In genomic region chr3:79995726-79996125, GRCm38 (mm10) we compare ENCODE assay signal across 10 mouse cellular contexts.
DNase-seq lines count a peak whose midpoint lies in the region; ATAC-seq and TF ChIP-seq lines count a peak whose summit lies in the region.
"Had no signal": no experiment of that assay in that cellular context is flagged by ENCODE, and none has a peak within 500 bp of the region (broad histone marks: within the 10 kb centered on the region; RNA-seq: fewer than 3 reads in every experiment).

No protein-coding gene starts in this region.

- no peak overlapping the region for H3K4me2 ChIP-seq in hindbrain, embryonic 12.5 days (replicated peaks)
- H3K4me2 ChIP-seq in hindbrain, embryonic 14.5 days (replicated peaks), result no peak overlapping the region
- H3K4me2 ChIP-seq in liver, embryonic 15.5 days, result peak overlapping the region; percentile 57
- H3K4me2 ChIP-seq: neural tube, embryonic 13.5 days had no signal

- TF ChIP-seq CTCF in MEL (IDR thresholded peaks at IDR 0.05 in 2 of 3, conservative IDR thresholded peaks at IDR 0.05 in 1 of 3; ENCODE audit: control insufficient read depth in 1 of 3, insufficient read depth in 1 of 3, low read depth in 2 of 3, low read length in 3 of 3, poor library complexity in 1 of 3, severe bottlenecking in 1 of 3), result no peak

- H3K4me3 ChIP-seq in hindbrain, embryonic 12.5 days, result no peak overlapping the region
- H3K4me3 ChIP-seq in hindbrain, embryonic 14.5 days (replicated peaks; ENCODE audit: low read length), result no peak overlapping the region
- no peak overlapping the region for H3K4me3 ChIP-seq in MEL (ENCODE audit: control insufficient read depth in 1 of 2, insufficient read depth in 1 of 2, low read depth in 2 of 2, low read length in 2 of 2)
- H3K4me3 ChIP-seq in liver, embryonic 15.5 days (replicated peaks), result no peak overlapping the region; the same call in 1 of the 2 replicates
- H3K4me3 ChIP-seq in midbrain, embryonic 10.5 days, result no peak overlapping the region
- H3K4me3 ChIP-seq: neural tube, embryonic 13.5 days had no signal

- WGBS in hindbrain, embryonic 12.5 days, result 84% methylated on average over 6 of the region's 6 CpGs
- 85% methylated on average over 6 of the region's 6 CpGs for WGBS in hindbrain, embryonic 14.5 days
- 32% methylated on average over 6 of the region's 6 CpGs for WGBS in liver, embryonic 15.5 days (ENCODE audit: insufficient replicate concordance)
- WGBS in midbrain, embryonic 10.5 days, result 87% methylated on average over 6 of the region's 6 CpGs

- DNase-seq in hindbrain, embryonic 14.5 days (ENCODE audit: low spot score), result no peak
- DNase-seq in MEL (ENCODE audit: low read depth, low spot score), result peak; percentile 95
- DNase-seq in urinary bladder, postnatal 10 days (ENCODE audit: low spot score), result no peak
- no peak for DNase-seq in retina, postnatal 1 day
- DNase-seq in midbrain, embryonic 10.5 days (ENCODE audit: low spot score), result no peak
- DNase-seq: cerebellum, postnatal 36 days had no signal

- peak in 1 of 2 experiments; percentile 66; a peak in 2 of 4 replicates for TF ChIP-seq POLR2A in MEL (IDR thresholded peaks at IDR 0.05; ENCODE audit: control insufficient read depth in 1 of 2, insufficient read depth in 1 of 2, low read depth in 1 of 2, low read length in 2 of 2, poor library complexity in 1 of 2)

- no peak overlapping the region for H3K9ac ChIP-seq in hindbrain, embryonic 12.5 days
- no peak overlapping the region for H3K9ac ChIP-seq in hindbrain, embryonic 14.5 days
- peak overlapping the region; percentile 25 for H3K9ac ChIP-seq in MEL (ENCODE audit: control insufficient read depth, low read depth, low read length, poor library complexity, severe bottlenecking)
- peak overlapping the region; percentile 22; the same call in 1 of the 2 replicates for H3K9ac ChIP-seq in liver, embryonic 15.5 days
- H3K9ac ChIP-seq: neural tube, embryonic 13.5 days had no signal

- no peak for TF ChIP-seq RAD21 in MEL (IDR thresholded peaks at IDR 0.05; ENCODE audit: low read depth, low read length)

- H3K4me1 ChIP-seq in hindbrain, embryonic 12.5 days, result no peaks in the 10 kb centered on the region
- H3K4me1 ChIP-seq in hindbrain, embryonic 14.5 days (replicated peaks; ENCODE audit: control insufficient read depth, insufficient read depth, low read length), result no peaks in the 10 kb centered on the region
- peaks cover 11 to 12% of the 10 kb centered on the region in 2 experiments for H3K4me1 ChIP-seq in MEL (ENCODE audit: control insufficient read depth in 1 of 2, insufficient read depth in 2 of 2, low read length in 2 of 2)
- H3K4me1 ChIP-seq in liver, embryonic 15.5 days (replicated peaks), result peaks cover 38% of the 10 kb centered on the region
- no peaks in the 10 kb centered on the region for H3K4me1 ChIP-seq in midbrain, embryonic 10.5 days
- H3K4me1 ChIP-seq: neural tube, embryonic 13.5 days had no signal

- TF ChIP-seq EP300 in MEL (IDR thresholded peaks at IDR 0.05; ENCODE audit: low read depth in 1 of 2, low read length in 2 of 2), result peak; percentile 49 to 66; a peak in 3 of 4 replicates

- no peak overlapping the region for H3K27ac ChIP-seq in hindbrain, embryonic 12.5 days
- H3K27ac ChIP-seq in hindbrain, embryonic 14.5 days, result no peak overlapping the region
- peak overlapping the region; percentile 65 for H3K27ac ChIP-seq in MEL (ENCODE audit: control insufficient read depth, low read depth, low read length)
- H3K27ac ChIP-seq in liver, embryonic 15.5 days (replicated peaks), result peak overlapping the region; percentile 90
- no peak overlapping the region for H3K27ac ChIP-seq in midbrain, embryonic 10.5 days (replicated peaks)
- H3K27ac ChIP-seq: neural tube, embryonic 13.5 days had no signal

- H3K36me3 ChIP-seq in hindbrain, embryonic 12.5 days, result no peaks in the 10 kb centered on the region
- no peaks in the 10 kb centered on the region for H3K36me3 ChIP-seq in hindbrain, embryonic 14.5 days (replicated peaks; ENCODE audit: control insufficient read depth, insufficient read depth)
- peaks cover 0 to 34% of the 10 kb centered on the region in 2 experiments; a peak in 2 of 4 replicates for H3K36me3 ChIP-seq in MEL (ENCODE audit: control insufficient read depth in 1 of 2, insufficient read depth in 2 of 2, low read length in 2 of 2)
- no peaks in the 10 kb centered on the region for H3K36me3 ChIP-seq in liver, embryonic 15.5 days (replicated peaks)
- no peaks in the 10 kb centered on the region for H3K36me3 ChIP-seq in midbrain, embryonic 10.5 days
- H3K36me3 ChIP-seq: neural tube, embryonic 13.5 days had no signal

- H3K79me2 ChIP-seq in MEL (ENCODE audit: control insufficient read depth, insufficient read depth, low read length, poor library complexity), result no peaks in the 10 kb centered on the region

- ATAC-seq in hindbrain, embryonic 12.5 days (ENCODE audit: low FRiP score), result 0 out of 2 replicates have a peak, but pooled peaks have one; percentile 32
- no peak for ATAC-seq in hindbrain, embryonic 14.5 days (ENCODE audit: low FRiP score)
- peak; percentile 80 for ATAC-seq in common myeloid progenitor, adult 5-6 weeks (replicated peaks; ENCODE audit: low read depth, poor library complexity, severe bottlenecking)
- peak; percentile 97 for ATAC-seq in liver, embryonic 15.5 days (ENCODE audit: insufficient read depth)

- H3K27me3 ChIP-seq in hindbrain, embryonic 12.5 days, result no peaks in the 10 kb centered on the region
- no peaks in the 10 kb centered on the region for H3K27me3 ChIP-seq in hindbrain, embryonic 14.5 days (ENCODE audit: control insufficient read depth, insufficient read depth, low read length)
- no peaks in the 10 kb centered on the region for H3K27me3 ChIP-seq in MEL (ENCODE audit: control insufficient read depth in 1 of 2, insufficient read depth in 2 of 2, low read length in 2 of 2)
- H3K27me3 ChIP-seq in liver, embryonic 15.5 days, result no peaks in the 10 kb centered on the region
- no peaks in the 10 kb centered on the region for H3K27me3 ChIP-seq in midbrain, embryonic 10.5 days (ENCODE audit: low read depth, poor library complexity, severe bottlenecking)
- H3K27me3 ChIP-seq: neural tube, embryonic 13.5 days had no signal

- H3K9me3 ChIP-seq in hindbrain, embryonic 12.5 days (replicated peaks), result no peaks in the 10 kb centered on the region
- H3K9me3 ChIP-seq in hindbrain, embryonic 14.5 days (ENCODE audit: control insufficient read depth, low read length), result no peaks in the 10 kb centered on the region
- no peaks in the 10 kb centered on the region for H3K9me3 ChIP-seq in MEL (replicated peaks; ENCODE audit: insufficient read depth, low read length)
- H3K9me3 ChIP-seq in liver, embryonic 15.5 days (replicated peaks), result no peaks in the 10 kb centered on the region
- H3K9me3 ChIP-seq in midbrain, embryonic 10.5 days (replicated peaks), result no peaks in the 10 kb centered on the region
- H3K9me3 ChIP-seq: neural tube, embryonic 13.5 days had no signal

TF ChIP-seq in MEL, 35 proteins besides CTCF, POLR2A, EP300 and RAD21 (continues in another document):
- TF ChIP-seq USF1 (IDR thresholded peaks at IDR 0.05; ENCODE audit: low read depth, low read length), result no peak
- TF ChIP-seq NRF1 (IDR thresholded peaks at IDR 0.05; ENCODE audit: insufficient read depth, low read depth, low read length, poor library complexity, severe bottlenecking), result no peak
- 0 out of 2 replicates have a peak, but pooled peaks have one; percentile 31 for TF ChIP-seq RCOR1 (IDR thresholded peaks at IDR 0.05; ENCODE audit: low read depth, low read length)
- TF ChIP-seq ZKSCAN1 (IDR thresholded peaks at IDR 0.05; ENCODE audit: low read depth, low read length), result no peak
- no peak for TF ChIP-seq MEF2A (IDR thresholded peaks at IDR 0.05; ENCODE audit: extremely low read depth, insufficient replicate concordance, low read depth, low read length, poor library complexity, severe bottlenecking)
- TF ChIP-seq MXI1 (IDR thresholded peaks at IDR 0.05; ENCODE audit: low read depth, low read length), result no peak
- peak; percentile 95 for TF ChIP-seq GABPA (IDR thresholded peaks at IDR 0.05; ENCODE audit: low read depth, low read length)
- TF ChIP-seq MYC (IDR thresholded peaks at IDR 0.05; ENCODE audit: low read depth, low read length), result 0 out of 2 replicates have a peak, but pooled peaks have one; percentile 51
- no peak for TF ChIP-seq MAZ (IDR thresholded peaks at IDR 0.05; ENCODE audit: low read depth, low read length)
- TF ChIP-seq MAX (IDR thresholded peaks at IDR 0.05; ENCODE audit: low read length), result no peak
- no peak for TF ChIP-seq ELF1 (IDR thresholded peaks at IDR 0.05; ENCODE audit: low read depth, low read length)
- TF ChIP-seq HCFC1 (IDR thresholded peaks at IDR 0.05; ENCODE audit: low read depth, low read length), result no peak
- no peak for TF ChIP-seq KAT2A (conservative IDR thresholded peaks at IDR 0.05; ENCODE audit: low read depth, low read length)
- TF ChIP-seq MAFK (IDR thresholded peaks at IDR 0.05; ENCODE audit: borderline replicate concordance, low read depth, low read length), result peak; percentile 86
- no peak for TF ChIP-seq POLR2AphosphoS2 (IDR thresholded peaks at IDR 0.05; ENCODE audit: low read length)
- TF ChIP-seq SIN3A (IDR thresholded peaks at IDR 0.05; ENCODE audit: low read length), result no peak; the same call in 1 of the 2 replicates
- no peak for TF ChIP-seq GATA1 (IDR thresholded peaks at IDR 0.05; ENCODE audit: low read depth, low read length)
- TF ChIP-seq BHLHE40 (IDR thresholded peaks at IDR 0.05; ENCODE audit: borderline replicate concordance, low read depth, low read length), result no peak
- no peak for TF ChIP-seq POLR2AphosphoS5 (IDR thresholded peaks at IDR 0.05; ENCODE audit: borderline replicate concordance, low read depth, low read length)
- no peak for TF ChIP-seq MYB (IDR thresholded peaks at IDR 0.05; ENCODE audit: low read depth, low read length)
- TF ChIP-seq TBP (IDR thresholded peaks at IDR 0.05; ENCODE audit: low read depth, low read length), result peak; percentile 93
- peak; percentile 84 for TF ChIP-seq ETS1 (IDR thresholded peaks at IDR 0.05; ENCODE audit: low read depth, low read length)
- TF ChIP-seq NELFE (IDR thresholded peaks at IDR 0.05; ENCODE audit: low read depth, low read length), result peak; percentile 38
- TF ChIP-seq SMC3 (IDR thresholded peaks at IDR 0.05; ENCODE audit: low read depth, low read length), result no peak
- no peak for TF ChIP-seq E2F4 (IDR thresholded peaks at IDR 0.05; ENCODE audit: borderline replicate concordance, low read depth, low read length)
- no peak for TF ChIP-seq TAL1 (IDR thresholded peaks at IDR 0.05; ENCODE audit: low read length)
- no peak for TF ChIP-seq ZC3H11A (IDR thresholded peaks at IDR 0.05; ENCODE audit: low read depth, low read length)
- TF ChIP-seq ZMIZ1 (IDR thresholded peaks at IDR 0.05; ENCODE audit: low read depth, low read length), result no peak
- no peak for TF ChIP-seq UBTF (IDR thresholded peaks at IDR 0.05; ENCODE audit: borderline replicate concordance, insufficient read depth, low read depth, low read length)
- TF ChIP-seq TCF12 (IDR thresholded peaks at IDR 0.05; ENCODE audit: low read depth, low read length), result peak; percentile 40; the same call in 1 of the 2 replicates
- no peak for TF ChIP-seq CHD1 (IDR thresholded peaks at IDR 0.05; ENCODE audit: low read depth, low read length)

Comparison
In these comparisons a context has a peak if more than half of its experiments do, and no peak if none do; other contexts are left out.
1. H3K27ac ChIP-seq: peak in MEL (single experiment) and liver, embryonic 15.5 days (single experiment); none in hindbrain, embryonic 12.5 days (single experiment), hindbrain, embryonic 14.5 days (single experiment) and midbrain, embryonic 10.5 days (single experiment).
2. H3K9ac ChIP-seq: peak in MEL (single experiment) and liver, embryonic 15.5 days (single experiment); none in hindbrain, embryonic 12.5 days (single experiment) and hindbrain, embryonic 14.5 days (single experiment).